Mouse (Mus musculus) adrenal gland, postnatal 10 days (tissue): Measurements from ENCODE around the gene Sf3a2. TPM values are rescaled to one million over a fixed set of nuclear protein-coding genes. Genes with fewer than 3 reads are reported as not detected.

ENCODE experiments used
- DNase-seq: peaks from one replicate; pipeline ENCODE4 v3.0.0; 2021; ENCODE audit warnings: mixed read lengths
- long read RNA-seq, 2 experiments: library from polyadenylated mRNA; stranded (forward); transcript quantifications; one replicate each; pipeline ENCODE4 v2.0.0; 2021
- total RNA-seq, 2 experiments: library from RNA; stranded (reverse); gene quantifications; 2 replicates each; pipeline ENCODE4 v1.2.3; 2021

Gene Sf3a2
- total RNA-seq, result 10 to 100 TPM; 45.2 to 50.5 TPM
- long read RNA-seq, experiment 1, transcript Sf3a2-203 (9 exons, 2,213 nt), result major isoform, 5 of 12 reads
- long read RNA-seq, experiment 1, partial matches to known transcripts, result 0 of 12 reads
- long read RNA-seq, experiment 1, other reads (novel, unspliced or antisense), result 6 of 12 reads
- long read RNA-seq, experiment 2, transcript Sf3a2-203 (9 exons, 2,213 nt), result major isoform, 24 of 33 reads
- long read RNA-seq, experiment 2, partial matches to known transcripts, result 0 of 33 reads
- long read RNA-seq, experiment 2, other reads (novel, unspliced or antisense), result 7 of 33 reads

DNA sequence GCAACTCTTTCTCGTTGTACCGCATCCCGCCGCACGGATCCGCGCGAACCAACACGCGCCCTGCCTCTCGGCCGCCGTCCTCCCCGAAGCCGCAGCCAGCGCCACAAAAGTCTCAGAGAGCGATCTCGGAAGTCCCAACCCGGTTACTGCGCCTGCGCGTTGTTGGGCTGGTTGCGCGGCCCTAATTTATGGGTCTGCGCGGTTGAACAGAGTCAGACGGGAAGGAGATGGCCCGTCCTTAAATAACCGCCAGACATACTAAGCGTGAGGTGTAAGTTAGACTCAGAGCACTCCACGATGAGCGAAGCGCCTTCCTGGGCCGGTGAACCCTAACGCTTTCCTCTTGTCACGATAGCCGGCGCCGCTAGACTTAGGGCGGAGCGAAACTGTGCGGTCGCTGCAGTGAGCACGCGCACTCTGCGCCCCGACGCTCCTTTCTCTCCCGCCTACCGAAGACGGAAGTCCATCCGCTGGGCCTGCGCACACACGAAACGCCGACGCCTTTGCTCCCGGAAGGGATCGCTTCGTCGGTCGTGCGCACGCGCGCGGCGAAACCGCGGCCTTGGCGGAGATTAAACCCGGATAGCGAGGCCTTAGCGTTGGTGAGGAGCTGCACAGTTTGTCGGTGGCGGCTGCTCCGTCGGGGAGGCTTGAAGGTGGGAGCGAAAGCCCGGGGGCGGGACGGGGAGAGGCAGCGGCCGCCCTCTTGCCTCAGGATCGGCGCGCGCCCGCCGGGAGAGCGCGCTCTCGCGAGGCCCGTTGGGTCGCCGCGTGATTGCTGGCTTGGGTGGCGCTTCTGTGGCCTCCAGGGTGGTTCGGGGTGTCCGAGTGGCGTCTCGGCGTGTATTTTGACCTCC lies at the start of gene Sf3a2, which contains the start of gene Plekhj1:
Sf3a2 (plus strand) TSS at position 49 of the 857 bp plus-strand sequence.
Plekhj1 (minus strand) TSS at position 477 of the 857 bp plus-strand sequence.
- DNase-seq, result peak; percentile 96

DNA sequence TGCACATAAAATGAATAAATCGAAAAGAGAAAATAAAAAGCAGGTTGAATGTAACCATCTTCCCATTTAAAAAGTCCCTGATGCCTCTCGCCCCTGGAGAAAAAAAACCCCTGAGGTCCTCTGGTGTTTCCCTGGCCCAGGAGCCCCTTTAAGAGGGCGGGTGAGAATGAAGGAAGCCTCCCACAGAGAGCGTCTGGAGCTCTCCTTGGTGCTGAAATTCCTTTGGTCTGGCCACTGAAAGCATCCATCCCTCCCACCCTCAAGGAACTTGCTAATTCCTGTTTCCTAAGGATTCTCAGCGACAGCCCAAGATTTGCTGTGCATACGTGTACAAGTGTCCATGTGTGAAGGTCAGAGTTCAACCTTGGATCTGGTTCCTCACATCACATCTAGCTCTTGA lies 49.4 kb upstream of the Sf3a2 start:
- peak; percentile 81 for DNase-seq

- peak; percentile 74 for DNase-seq
Measured at GRCm38 (mm10) chr10:80751188-80751832, 46.7 kb upstream of the Sf3a2 start.

DNA sequence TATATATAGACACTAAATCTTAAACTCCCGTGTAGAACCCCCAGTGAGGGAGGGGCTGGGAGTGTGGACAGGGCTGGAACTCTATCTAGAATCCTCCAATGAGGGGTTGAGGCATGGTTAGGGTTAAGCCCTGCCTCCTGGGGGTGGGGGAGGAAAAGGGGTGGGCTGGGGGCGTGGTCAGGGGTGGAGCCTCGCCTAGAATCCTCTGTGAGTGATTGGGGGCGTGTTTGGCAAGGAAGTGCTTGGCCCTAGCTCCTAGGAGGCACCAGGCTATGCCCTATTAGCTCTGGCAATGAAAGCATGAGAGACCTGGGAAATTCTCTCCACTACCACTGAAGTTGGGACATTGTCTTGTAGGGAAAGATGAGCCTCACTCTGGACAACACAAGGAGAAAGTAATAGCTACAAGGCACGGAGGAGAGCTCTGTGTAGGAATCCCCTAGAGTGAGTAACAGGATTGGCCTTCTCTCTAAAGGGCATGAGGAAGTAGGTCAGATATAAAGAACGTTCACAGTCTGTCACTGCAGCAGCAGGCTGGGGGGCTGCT lies 45.8 kb upstream of the Sf3a2 start:
- peak; percentile 90 for DNase-seq

DNA sequence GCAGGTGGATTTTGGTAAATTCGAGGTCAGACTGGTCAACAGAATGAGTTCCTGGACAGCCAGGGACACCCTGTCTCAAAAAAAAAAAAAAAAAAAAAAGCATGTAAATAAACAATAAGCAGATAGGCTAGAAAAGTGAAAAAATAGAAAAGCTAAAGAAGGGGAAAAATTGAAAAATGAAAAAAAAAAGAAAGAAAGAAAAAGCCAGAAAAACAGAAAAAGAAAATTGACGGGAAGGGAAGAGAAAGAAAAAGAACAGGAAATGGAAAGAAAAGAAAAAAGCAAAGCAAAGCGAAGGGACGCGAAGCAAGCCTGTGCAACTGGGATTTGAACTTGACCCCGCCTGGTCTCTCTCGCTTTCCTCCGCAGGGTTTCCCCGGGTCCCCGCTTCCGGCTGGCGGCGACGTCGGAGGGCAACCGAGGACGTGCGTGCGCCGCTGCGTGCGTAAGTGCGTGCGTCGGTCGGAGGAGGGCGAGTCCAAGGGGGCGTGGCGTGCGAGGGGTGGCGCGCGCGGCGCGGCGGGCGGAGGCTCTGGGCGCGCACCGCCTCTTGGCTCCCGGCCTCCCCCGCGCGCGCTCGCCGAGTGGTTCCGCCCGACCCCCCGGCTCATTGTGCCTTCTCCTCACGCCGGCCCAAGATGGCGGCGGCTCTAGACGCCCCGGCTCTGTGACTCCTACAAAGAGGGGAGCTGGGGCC lies 43.3 kb upstream of the Sf3a2 start, which contains the start of gene Dot1l:
Dot1l (plus strand) TSS at position 613 of the 697 bp plus-strand sequence.
- peak; percentile 99 for DNase-seq

DNA sequence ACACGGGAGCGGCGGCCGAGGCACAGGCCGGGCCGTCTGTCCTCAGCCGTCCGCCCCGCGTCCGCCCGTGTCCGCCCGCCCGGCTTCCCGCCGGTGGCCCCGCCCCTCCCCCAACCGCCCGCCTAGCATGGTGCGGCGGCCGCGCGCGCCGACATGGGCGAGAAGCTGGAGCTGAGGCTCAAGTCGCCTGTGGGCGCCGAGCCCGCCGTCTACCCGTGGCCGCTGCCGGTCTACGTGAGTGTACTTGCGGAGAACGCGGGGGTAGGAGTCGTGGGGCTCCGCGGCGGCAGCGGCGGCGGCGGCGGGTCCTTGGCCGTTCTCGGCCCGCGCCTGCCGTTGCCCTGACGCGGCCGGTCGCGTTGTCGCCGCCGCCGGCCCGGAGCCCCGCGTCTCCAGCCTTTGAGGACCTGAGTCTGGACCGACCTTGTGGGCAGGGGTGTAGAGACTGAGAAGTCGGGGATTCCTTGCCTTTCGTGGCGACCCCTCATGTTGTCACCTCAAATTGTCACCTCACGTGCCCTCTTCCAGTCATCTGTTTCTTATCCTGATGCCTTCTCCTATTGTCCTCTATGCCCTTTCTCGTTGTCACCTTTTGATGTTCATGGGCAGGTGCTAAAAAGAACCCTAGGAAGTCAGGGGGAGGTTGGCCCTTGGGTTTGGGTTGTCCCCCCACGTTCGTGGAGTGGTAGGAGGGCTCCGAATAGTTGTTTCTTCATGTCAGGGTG lies 42.5 kb upstream of the Sf3a2 start:
- no peak for DNase-seq

DNA sequence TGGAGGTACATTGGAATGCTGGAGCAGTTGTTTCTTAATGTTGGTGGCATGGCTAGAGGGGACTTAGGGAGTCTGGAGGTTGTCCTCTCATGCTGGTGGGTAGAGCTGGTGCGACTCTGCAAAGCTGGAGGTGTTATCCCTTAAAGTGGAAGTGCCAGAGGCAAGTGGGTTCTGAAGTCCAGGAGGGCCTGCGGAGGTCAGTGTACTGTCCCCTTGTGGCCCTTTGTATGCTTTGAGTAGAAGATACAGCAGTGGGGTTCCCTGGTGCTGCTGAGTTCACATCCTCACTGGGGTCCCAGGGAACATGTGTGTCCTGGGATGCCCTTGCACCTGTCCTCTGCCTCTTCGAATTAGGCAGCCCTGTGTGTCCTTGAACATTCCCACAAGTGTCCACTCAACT lies 41.9 kb upstream of the Sf3a2 start:
- no peak for DNase-seq

GRCm38 (mm10) chr10:80756509-80756908 lies 41.5 kb upstream of the Sf3a2 start:
- no peak for DNase-seq

DNA sequence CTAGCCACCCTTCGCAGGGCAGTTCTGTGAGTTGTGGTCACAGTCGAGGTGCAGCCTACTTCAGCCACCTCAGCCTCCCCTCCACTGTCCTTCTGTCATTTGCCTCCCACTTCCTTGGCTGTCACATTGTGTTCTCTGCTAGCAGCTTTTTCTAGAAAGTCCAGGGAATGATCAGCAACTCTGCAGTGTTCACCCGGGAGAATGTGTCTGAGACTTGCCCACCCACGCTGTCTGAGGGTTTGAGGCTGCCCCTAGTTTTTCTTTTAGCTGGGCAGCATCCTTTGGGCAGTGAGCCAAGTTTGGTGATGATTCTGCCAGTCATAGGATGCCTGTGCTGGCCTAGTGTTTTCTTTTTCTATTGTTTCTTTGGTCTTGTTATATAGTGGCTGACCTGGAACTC lies 41.0 kb upstream of the Sf3a2 start:
- no peak for DNase-seq

- peak; percentile 90 for DNase-seq
Measured at GRCm38 (mm10) chr10:80757717-80758116, 40.3 kb upstream of the Sf3a2 start.

- DNase-seq, result peak; percentile 69
Measured at GRCm38 (mm10) chr10:80758651-80759050, 39.3 kb upstream of the Sf3a2 start.

DNA sequence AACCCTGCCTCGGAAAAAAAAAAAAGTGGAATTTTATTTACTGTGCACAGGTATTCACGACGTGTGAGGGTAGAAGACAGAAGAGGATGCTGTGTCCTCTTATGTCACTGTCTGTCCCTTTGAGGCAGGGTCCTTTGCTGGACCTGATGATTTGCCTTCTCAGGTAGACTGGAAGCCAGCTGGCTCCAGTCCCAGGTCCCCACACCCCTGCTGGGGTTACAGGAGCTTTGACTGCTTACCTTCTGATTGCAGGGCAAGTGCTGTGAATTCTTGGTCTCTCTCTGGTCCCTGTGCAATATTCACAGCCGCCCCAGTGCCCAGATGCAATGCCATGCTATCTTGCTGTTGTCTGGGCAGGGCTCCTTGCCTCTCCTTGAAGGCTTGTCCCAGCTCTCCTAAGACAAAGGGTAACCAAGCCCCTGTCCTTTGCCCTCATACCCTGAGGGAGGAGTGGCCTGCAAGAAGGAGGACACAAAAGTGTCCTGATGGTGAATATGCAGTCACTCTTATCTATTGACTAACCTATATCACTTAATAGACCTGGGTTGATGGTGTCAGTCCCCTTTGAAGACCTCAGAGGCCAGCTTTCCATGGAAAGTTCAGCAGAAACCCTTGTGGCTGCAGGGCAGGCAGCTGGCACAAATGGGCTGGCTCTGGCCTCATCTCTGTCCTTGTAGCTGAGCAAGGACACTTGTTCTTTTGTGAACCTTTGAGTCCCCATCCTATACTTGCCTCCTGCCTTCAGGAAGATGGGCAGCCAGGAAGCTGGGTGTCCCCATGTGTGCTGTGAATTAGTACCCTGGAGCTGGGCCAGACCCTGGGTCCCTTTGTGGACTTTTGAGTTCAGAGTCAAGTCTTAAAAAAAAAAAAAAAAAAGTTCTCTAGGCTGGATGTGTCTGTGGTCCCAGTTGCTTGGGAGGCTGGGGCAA lies 37.1 kb upstream of the Sf3a2 start:
- DNase-seq, result peak; percentile 54

GRCm38 (mm10) chr10:80761821-80762220 lies 36.2 kb upstream of the Sf3a2 start:
- DNase-seq, result no peak

DNA sequence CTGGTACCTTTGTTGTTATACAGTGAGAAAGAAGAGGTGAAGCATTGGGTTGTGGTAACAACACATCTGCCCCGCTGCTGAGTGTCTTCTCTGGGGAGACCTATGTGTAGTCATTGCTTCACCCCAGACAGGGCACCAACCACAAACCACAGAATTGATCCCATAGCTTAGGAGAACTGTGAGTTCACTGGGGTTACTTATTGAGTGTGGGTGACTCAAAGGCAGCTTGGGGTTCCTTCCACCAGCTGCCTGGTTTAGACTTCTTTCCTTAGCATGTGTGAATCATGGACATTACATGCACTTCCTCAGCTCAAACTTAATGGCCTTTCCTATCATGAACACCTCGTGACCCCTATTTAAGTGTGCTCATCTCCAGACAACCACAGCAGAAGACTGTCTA lies 34.5 kb upstream of the Sf3a2 start:
- DNase-seq, result no peak

GRCm38 (mm10) chr10:80765746-80766145 lies 32.3 kb upstream of the Sf3a2 start:
- DNase-seq, result peak; percentile 70

DNA sequence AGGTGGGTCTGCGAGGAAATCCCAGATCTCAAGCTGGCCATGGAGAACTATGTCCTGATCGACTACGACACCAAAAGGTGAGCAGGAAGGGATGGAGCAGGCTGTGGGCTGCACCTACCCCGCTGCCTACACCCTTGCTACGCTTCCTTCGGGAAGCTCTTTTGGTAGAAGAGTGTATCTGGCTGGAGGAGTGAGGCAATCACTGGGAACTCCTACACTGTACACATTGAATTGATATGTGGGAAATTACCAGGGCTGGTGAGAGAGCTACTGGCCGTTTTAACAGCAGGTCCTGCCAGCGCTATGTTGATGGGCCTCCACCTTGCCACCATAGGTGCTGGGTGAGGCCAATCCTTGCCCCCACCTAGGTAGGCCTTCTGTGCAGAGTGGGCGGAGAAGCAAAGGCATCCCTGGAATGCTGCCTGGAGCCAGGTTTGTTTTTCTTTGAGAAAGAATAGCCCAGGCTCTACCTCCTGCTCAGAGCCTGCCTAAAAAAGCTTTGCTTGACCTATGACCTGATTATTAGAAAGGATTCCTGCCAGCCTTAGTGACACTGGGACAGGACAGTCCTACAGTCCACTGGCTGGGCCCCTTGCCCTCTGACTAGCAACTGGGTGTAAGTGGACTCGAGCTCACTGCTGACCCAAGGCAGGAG lies 31.7 kb upstream of the Sf3a2 start:
- DNase-seq, result no peak

DNA sequence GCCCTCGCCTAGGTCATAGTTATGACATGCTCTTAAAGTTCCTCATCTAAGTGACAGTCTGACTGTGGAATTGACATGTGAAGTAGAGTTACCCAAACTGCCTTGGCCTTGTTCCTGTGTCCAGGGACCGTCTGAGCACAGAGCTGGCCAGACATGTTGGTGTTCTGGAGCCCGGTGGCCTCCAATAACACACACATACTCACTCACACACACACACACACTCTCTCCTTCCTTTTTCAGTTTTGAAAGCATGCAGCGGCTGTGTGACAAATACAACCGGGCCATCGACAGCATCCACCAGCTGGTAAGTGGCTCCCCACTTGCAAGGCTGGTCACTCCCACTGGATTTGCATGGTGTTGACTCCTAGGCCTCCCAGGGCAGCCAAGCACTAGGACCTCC lies 29.6 kb upstream of the Sf3a2 start:
- DNase-seq, result no peak

- no peak for DNase-seq
Measured at GRCm38 (mm10) chr10:80773816-80774215, 24.2 kb upstream of the Sf3a2 start.

DNA sequence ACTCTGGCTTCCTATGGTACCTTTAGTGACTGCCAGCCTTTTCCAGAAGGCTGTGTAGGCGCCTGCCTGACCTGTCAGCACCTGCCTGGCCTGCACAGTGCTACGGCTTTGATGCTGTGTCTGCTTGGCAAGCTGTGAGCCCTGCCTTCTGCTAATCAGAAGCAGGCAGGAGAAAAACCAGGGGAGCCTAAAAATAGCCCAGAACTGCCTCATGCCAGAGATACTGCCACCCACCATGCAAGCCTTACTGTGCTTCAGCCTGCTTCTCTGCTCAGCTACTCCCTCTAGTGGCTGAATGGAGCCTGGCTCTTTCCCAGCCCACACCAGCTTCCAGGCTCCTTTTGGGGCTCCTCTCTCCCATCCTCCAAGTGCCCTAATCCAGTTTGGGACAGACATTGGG lies 23.4 kb upstream of the Sf3a2 start:
- peak; percentile 88 for DNase-seq
